Mouse (Mus musculus): ENCODE results near the gene Izumo1r.

Gene Izumo1r

GRCm38 (mm10) chr9:14903581-14904378 lies at the start of gene Izumo1r:
TSS of gene Izumo1r (minus strand) at chr9:14903949.
- no peak for DNase-seq (ENCODE audit: low spot score in 2 of 2)

GRCm38 (mm10) chr9:14951072-14951471 lies 47.3 kb upstream of the Izumo1r start:
- no peak for DNase-seq (ENCODE audit: low spot score in 2 of 2)

GRCm38 (mm10) chr9:14948843-14949242 lies 45.1 kb upstream of the Izumo1r start:
- no peak for DNase-seq (ENCODE audit: low spot score in 2 of 2)

- DNase-seq (ENCODE audit: low spot score in 2 of 2) = no peak
These were observed 42.9 kb upstream of the Izumo1r start for GRCm38 (mm10) chr9:14946677-14947076.

GRCm38 (mm10) chr9:14945919-14946318 lies 42.2 kb upstream of the Izumo1r start:
- no peak for DNase-seq (ENCODE audit: low spot score in 2 of 2)

- DNase-seq (ENCODE audit: low spot score in 2 of 2) = no peak
These were observed 38.5 kb upstream of the Izumo1r start for GRCm38 (mm10) chr9:14942143-14942720.

GRCm38 (mm10) chr9:14939610-14940009 lies 35.9 kb upstream of the Izumo1r start:
- DNase-seq (ENCODE audit: low spot score in 2 of 2) = no peak

GRCm38 (mm10) chr9:14937308-14937707 lies 33.6 kb upstream of the Izumo1r start:
- no peak for DNase-seq (ENCODE audit: low spot score in 2 of 2)

GRCm38 (mm10) chr9:14934851-14935250 lies 31.1 kb upstream of the Izumo1r start:
- DNase-seq (ENCODE audit: low spot score in 2 of 2) = no peak

GRCm38 (mm10) chr9:14931943-14932342 lies 28.2 kb upstream of the Izumo1r start:
- no peak for DNase-seq (ENCODE audit: low spot score in 2 of 2)

- DNase-seq (ENCODE audit: low spot score in 2 of 2) = no peak
These were observed 27.5 kb upstream of the Izumo1r start for GRCm38 (mm10) chr9:14931211-14931610.

- DNase-seq (ENCODE audit: low spot score in 2 of 2) = no peak
These were observed 22.8 kb upstream of the Izumo1r start for GRCm38 (mm10) chr9:14926593-14926992.

- DNase-seq (ENCODE audit: low spot score in 2 of 2) = no peak
These were observed 19.9 kb upstream of the Izumo1r start for GRCm38 (mm10) chr9:14923625-14924024.

GRCm38 (mm10) chr9:14921971-14922560 lies 18.3 kb upstream of the Izumo1r start:
- no peak for DNase-seq (ENCODE audit: low spot score in 2 of 2)

GRCm38 (mm10) chr9:14921254-14921653 lies 17.5 kb upstream of the Izumo1r start:
- DNase-seq (ENCODE audit: low spot score in 2 of 2) = no peak

GRCm38 (mm10) chr9:14920608-14921007 lies 16.9 kb upstream of the Izumo1r start:
- DNase-seq (ENCODE audit: low spot score in 2 of 2) = no peak

GRCm38 (mm10) chr9:14918825-14919668 lies 15.3 kb upstream of the Izumo1r start:
- DNase-seq (ENCODE audit: low spot score in 2 of 2) = no peak

GRCm38 (mm10) chr9:14917661-14918060 lies 13.9 kb upstream of the Izumo1r start:
- no peak for DNase-seq (ENCODE audit: low spot score in 2 of 2)

GRCm38 (mm10) chr9:14912037-14912436 lies 8.3 kb upstream of the Izumo1r start:
- no peak for DNase-seq (ENCODE audit: low spot score in 2 of 2)

- DNase-seq (ENCODE audit: low spot score in 2 of 2) = no peak
These were observed 6.2 kb upstream of the Izumo1r start for GRCm38 (mm10) chr9:14909981-14910380.

GRCm38 (mm10) chr9:14907816-14908415 lies 4.2 kb upstream of the Izumo1r start:
- DNase-seq (ENCODE audit: low spot score in 2 of 2) = peak in 1 of 2 experiments; percentile 23

GRCm38 (mm10) chr9:14905956-14906355 lies 2.2 kb upstream of the Izumo1r start:
- no peak for DNase-seq (ENCODE audit: low spot score in 2 of 2)

All from right cerebral cortex, postnatal 36 days (tissue).